Mouse (Mus musculus) thymus, postnatal 4 days (tissue): ENCODE measurements around the gene Mcoln3.
A peak's percentile ranks its signal among the peaks of the same experiment; 100 is the strongest.

Experiments
- DNase-seq: peaks from one replicate; pipeline ENCODE4 v3.0.0; 2021

Mcoln3 gene

DNA sequence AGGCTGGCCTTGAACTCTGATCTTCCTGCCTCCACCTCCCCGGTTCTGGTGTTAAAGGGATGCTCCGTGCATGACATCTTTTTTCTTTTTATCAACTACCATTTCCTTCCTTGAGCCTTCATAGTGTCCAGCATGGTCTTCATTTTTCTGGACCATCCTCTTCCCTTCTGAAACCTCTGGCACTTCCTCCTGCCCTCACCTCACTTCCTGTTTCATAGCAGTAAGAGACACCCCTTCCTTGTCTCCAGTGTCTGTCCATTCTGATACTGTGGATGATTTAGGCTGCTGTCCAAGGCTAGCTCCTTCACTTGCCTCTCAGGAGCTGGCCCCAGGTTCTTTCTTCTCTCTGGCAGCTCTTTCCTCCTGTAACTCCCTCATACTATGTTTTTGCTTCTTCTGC lies 18.2 kb downstream of the Mcoln3 start:
- DNase-seq: no peak

DNA sequence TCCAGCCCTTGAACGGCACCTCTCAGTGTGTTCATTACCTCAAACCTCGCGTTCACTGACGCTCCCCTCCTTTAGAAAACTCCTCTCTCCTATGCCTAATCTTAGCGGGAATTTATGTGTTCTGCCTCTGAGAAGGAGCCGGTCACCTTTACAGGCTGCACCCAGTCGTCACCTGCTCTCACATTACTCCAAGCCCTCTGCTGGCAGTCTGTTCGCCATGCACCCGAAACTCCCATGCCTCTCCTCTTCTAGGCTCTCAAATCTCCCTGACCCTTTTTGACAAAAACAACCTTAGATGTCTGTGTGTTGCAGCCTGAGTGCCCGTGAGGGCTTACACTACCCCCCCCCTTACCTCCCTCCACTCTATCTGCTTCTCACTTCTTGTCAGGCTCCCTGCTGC lies 19.2 kb downstream of the Mcoln3 start:
- DNase-seq: peak; percentile 65

DNA sequence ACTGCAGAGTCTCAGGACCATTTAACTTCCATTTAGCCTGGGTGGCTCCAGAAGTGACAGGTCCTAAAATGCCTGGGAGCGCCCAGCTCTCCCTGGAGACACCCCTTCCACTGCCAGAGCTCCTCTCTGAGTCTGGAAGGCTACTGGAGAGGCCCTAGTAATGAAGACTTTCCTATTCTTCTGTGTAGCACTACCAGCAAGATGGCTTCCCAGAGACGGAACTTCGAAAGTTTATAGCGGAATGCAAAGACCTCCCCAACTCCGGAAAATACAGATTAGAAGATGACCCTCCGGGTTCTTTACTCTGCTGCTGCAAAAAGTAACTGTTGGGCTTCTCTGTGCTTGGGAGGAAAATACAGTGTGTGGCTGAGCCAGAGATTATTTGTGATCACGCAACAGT lies 23.0 kb downstream of the Mcoln3 start:
- no peak for DNase-seq

DNA sequence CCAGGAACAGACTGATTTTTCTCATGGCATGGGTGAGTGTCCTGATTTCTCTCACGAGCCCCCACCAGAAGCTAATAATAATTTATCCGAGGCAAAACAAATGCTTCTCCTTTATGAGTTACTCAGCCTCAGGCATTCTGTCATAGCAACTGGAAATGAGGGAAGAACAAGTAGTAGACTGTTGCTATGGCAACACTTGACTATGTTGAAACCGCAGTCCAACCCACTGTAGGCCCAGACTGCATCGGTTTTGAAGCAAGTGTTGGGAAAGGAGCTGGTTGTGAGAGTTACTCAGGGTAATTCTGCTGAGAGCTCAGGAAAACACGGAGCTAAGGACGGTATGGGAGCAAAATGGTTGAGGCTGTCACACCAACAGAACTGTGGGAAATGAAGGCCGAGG lies 25.3 kb downstream of the Mcoln3 start:
- no peak for DNase-seq

DNA sequence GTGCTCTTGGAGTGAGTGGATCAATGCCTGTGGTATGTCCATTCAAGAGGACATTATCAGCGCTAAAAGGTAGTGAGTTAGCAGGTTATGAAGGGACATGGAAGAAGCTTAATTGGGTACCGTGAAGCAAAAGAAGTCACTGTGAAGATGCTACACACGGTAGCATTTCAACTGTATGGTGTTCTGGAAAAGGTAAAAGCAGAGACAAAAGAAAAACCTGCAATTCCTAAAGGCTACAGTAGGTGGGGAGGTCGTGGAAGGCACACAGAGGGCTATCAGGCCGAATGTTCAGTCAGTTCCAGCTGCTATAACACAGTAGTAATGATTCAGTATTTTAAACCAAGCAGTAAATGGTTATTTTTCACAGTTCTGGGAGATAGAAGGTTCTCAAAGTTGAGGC lies 28.3 kb downstream of the Mcoln3 start:
- no peak for DNase-seq

DNA sequence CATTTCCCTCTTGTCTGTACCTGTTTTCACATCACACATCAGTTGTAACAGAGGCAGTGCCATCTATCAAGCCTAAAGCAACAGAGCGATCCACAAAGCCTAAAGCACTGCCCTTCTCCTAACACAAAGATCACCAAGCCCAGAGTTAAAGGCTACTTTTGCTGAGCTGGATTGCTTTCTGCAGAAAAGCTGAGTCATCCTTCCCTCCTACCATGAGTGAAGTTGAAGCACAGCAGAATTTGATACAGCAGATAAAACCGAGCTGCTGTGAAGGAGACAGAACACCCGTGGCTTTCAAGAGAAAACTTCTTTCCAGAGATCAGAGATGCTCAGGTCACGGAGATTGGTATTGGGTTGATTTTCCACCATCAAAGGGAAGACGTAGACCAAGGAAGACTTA lies 28.9 kb downstream of the Mcoln3 start:
- no peak for DNase-seq

DNA sequence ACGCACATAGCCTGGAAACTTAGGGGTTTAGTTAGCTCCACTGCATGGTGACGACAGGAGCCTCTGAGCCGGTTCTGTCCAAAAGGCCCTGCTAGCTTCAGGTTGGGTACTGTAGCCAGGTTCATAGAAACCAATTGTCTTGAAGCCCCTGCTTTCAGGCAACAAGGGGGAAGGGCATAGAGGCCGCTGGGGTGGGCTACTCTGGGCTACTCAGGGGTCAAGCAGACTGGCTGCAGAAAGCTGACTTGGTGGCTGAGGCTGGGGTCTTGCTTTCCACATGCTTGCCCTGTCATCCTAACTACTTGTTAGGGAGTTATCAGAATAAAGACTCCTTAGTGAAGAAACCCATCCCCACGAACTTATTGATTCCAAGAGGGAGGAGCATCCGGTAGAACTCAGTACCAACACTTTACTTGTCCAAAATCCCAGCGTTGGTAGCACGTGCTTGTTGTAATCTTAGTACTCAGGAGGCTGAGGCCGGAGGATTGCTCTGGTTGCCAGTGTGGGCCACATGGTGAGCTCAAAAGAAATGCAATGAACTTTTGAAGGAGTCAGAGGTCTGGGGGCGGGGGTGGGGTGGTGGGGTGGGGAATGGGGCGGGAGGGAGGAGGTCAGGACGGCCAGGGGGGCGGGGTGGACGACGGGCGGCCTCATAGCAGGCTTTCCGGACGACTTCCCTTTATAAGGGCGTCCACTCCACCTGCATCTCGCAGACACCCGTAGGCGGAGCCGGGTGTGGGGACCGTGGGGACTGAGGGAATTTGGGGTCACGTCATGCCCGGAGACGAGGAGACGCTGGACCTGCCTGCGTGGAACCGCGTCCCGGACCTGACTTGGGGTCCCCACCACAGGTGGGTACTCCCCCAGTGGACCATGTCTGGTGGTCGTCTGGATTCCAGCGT lies 32.2 kb downstream of the Mcoln3 start, which contains the start of gene Mcoln2:
Gene Mcoln2 (plus strand): TSS at position 678 of the 902 bp plus-strand sequence.
- peak; percentile 59 for DNase-seq

DNA sequence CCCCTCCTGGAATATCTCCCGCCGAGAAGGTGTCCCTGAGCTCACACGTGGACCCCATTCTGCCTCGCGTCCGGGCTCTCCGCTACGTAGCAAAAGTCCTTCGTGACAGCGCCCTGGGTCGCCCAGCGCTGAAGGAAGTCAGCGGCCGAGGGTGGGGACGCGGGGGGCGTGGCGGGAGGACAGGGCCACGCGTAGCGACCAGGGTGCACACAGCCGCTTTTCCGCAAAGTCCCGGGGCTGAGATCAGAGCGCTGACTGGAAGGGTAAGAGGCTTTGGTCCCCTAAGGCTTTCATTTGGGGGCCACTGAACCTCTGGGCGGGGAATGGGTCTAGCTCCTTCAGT lies 32.8 kb downstream of the Mcoln3 start:
- DNase-seq: peak; percentile 79

DNA sequence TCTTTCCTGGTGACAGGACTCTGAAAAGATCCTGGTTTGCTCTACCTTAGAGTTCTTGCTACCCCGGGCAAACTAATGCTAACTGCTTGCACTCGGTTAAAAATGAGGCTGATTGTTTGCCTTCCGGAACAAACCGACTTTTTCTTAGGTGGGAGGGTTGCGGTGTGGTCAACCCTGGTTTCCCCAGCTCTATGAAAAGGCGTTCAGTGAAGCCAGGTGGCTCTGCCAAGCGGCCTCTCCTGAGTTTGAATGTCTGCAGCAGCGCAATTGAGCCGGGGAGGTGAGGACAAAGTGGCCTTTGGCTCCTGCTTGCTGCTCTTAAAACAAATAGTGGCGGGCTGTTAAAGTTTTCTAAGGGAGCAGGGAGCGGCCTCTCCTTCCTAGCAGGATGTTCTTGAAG lies 33.3 kb downstream of the Mcoln3 start:
- peak; percentile 66 for DNase-seq

DNA sequence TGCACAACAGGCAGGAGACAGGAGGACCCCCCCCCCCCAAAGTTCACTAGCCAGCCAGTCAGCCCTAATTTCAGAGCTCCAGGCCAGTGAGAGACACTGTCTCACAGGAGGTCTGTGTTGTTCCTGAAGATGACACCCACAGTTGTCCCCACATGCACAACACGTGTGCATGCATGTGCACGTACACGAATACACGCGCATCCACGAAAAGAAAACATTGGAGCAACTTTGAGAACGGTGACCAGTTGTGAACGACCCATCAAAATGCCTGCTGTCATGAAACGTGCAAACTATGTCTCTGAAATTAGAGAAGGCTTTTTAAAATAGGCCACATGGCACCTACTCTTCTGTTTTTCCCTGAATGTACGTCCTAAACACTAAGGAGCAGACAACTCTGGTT lies 34.1 kb downstream of the Mcoln3 start:
- DNase-seq: no peak

DNA sequence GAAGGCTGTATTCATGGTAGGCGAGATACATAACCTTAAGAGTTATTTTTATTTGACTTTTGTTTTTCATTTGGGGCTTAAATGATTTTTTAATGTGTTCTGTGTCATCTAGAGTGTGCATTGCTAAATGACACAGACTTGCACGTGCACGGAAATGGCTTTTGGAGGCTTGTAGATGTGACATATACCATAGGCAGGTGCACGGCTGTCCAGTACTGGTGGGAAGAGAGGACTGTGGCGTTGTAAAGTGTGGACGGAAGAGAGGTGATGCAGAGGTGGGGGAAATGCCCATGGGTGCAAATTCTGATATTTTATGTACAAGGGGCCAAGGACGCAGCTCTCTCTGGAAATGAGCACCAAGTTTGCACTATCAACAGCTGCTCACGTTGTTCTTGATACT lies 34.5 kb downstream of the Mcoln3 start:
- no peak for DNase-seq

DNA sequence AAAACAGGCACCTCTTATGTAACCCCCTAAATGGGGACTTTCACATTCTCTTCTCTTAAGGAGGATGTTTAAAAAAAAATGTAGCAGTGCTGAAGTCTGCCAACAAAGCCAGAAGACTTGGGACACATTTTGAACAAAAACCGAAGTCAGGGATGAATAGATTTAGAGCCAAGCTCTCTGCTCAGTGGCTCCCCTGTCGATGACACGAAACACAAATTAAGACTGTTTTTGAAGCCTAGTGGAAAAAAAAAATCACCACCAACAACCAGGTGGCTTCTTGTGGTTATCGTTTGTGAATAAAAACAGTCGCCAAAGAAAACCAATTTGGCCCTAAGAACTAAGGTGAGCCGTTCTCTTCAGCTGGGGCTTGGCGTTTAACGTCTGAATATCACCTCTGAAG lies 35.1 kb downstream of the Mcoln3 start:
- peak; percentile 53 for DNase-seq

DNA sequence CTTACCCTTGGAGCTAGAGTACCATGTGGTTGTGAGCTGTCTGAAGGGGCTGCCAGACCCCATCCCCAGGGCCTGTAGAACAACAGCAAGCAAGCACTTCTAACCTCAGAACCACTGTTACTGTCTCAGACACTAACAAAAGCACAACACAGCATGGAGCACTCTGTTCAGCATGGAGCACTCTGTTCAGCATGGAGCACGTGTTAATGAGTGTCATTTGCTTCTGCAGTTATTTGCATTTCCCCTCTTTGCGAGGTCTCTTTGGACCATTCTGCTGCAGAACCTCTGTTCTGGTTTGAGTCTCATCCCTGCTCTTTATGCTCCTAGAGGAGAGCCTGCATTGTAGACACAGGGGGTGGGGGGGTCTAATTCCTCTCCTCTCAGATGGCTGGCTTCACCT lies 35.7 kb downstream of the Mcoln3 start:
- no peak for DNase-seq

DNA sequence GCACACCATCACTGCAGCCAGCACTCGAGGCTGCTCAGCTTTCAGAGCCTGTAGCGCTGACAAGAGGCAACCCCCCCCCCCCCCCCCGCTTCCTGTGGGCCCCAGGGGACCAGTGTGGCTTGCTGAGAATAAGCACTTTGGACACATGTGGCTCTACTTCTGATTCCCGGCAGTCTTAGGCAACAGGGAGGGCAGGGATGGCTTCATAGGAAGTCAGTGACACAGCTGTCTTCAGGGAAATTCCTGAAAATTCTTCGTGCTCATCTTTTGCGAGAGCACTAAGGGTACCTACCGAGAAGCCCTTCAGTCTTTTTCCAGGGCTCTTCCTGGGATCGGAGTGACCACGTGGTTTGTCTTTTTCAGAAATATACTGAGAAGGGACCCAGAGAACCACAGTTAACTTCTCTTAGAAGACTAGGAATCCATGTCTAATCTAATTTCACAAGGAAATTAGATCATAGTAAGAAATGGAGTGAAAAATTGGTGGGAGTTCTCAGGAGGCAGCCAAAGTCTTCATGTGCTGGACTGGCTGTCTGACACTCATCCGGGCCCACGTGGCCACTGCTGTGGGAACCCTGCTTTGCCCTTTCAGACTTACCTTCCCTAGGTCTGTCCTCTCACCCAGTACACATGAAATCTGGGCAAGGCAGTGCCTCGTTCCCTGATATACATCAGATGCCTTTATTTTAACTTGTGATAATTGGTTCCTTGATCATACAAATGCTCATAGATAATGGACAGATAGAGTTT lies 36.8 kb downstream of the Mcoln3 start:
- no peak for DNase-seq

DNA sequence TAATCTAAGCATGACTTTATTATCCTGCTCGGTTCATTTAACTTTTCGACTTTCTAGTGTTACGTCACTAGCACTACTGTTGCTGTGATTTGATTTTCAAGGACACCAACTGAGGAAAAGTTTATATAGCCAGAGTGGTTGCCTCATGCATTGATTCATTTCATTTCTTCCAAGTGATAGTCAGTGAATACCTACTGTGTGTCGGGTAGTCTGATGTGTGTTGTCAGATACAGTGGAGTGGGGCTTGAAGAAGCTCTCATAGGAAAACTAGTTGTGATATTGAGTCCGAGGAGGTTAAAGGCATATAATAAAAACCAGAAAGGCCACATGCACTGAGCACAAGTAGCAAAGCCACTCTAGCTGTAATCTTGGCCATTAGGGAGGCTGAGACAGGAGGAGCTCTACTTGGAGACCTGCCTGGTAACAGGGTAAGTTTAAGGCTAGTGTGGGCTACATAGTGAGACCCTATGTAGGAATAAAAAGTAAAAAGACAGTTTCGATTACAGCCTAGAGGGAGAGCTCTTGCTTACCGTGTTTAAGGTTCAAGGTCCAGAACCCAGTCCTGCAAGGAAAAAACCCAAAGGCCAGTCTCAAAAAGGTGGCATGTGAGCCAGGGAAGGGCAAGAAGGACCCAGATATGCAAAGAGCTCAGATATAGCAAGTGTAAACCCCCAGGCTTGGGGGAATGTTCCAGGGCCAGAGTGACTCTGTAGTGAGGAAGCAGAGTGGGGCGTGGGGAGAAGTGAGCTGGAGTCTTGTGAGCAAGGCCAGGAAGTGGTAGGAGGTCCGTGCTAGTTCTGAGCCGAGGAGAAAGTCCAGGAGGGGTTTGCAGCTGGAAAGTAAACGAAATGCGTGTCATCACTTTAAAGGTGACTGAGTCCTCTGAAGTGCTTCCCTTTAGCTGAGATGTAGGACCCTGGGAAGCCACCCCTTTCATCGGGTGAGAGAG lies 38.7 kb downstream of the Mcoln3 start:
- DNase-seq: peak; percentile 39

DNA sequence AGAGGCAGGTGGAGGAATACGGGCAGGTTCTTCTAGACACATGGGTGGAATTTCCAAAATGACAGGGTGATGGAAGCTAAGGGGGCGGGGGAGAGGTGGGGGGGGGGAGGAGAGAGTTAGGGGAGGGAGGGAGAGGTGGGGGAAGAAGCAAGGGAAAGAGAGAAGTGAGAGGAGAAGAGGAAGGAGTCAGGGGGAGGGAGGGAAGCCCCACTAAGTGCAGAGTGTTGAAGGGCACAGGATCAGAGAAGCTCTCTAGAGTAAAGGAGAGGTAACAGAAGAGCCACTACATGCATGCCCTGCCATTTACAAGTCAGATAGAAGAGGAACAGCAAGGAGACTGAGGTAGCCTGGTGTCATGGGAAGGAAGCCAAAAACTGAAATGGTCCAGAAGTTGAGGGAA lies 39.6 kb downstream of the Mcoln3 start:
- no peak for DNase-seq

DNA sequence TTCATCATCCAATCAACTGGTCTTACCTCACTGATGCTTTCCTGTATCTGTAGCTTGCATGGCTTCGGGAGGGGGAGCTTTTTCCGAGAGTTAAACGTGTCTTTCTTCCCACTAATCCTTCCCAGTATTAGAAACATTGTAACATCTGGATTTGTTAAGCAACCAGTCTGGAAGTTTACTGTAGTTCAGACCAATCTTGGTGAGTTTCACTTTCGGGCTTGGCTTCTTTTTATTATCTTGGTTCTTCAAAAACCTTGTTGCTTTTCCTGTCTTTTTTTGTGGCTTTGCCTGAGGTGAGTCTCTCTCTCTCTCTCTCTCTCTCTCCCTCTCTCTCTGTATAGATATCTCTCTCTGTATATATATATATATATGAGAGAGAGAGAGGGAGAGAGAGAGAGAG lies 40.8 kb downstream of the Mcoln3 start:
- DNase-seq: no peak

DNA sequence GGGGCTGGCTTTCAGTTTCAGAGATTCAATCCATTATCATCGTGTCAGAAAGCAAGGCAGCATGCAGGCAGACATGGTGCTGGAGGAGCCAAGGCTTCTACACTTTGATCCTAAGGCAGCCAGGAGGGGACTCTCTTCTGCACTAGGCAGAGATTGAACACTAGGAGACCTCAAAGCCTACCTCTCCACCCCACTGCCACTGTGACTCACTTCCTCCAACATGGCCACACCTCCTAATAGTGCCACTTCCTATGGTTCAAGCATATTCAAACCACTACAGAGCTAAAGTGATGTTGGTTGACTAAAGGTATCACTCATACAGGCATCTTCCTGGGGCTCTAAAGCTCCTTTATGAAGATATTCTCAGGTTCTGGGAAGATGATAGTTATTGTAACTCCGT lies 42.1 kb downstream of the Mcoln3 start:
- no peak for DNase-seq

DNA sequence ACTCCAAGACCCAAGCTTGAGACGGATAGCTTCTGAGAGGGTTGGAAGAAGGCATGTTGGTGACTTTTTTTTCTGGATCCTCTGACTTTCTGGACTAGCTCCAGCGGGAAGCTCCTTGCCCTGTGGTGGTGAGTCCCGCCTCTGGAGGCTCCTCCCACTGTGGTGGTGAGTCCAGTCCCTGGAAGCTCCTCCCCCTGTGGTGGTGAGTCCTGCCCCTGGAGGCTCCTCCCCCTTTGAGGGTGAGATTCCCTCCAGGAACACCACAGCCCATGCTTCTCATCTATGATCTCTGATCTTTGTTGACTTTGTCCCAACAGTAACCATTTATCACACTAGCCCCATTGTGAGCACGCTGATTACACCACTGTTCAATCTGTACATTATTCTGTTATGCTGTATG lies 44.9 kb downstream of the Mcoln3 start:
- DNase-seq: no peak

DNA sequence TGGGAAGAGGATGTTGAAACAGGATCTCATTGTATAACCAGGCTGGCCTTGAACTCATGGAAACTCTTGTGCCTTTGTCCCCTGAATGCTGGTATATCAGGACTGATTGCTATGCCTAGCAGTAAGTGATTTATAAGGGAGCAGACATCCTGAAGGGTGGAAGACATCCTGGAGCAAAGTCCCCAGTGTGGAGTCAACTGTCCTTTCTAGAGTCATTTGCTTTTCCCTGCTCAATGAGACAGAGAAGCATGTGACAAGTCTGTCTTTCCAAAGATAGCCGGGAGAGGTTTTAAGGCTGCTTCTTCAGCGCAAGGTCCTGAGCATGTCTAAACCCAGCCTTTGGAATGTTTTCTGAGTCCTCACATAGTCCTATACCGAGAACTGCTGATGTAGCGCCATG lies 52.1 kb downstream of the Mcoln3 start:
- DNase-seq: no peak

DNA sequence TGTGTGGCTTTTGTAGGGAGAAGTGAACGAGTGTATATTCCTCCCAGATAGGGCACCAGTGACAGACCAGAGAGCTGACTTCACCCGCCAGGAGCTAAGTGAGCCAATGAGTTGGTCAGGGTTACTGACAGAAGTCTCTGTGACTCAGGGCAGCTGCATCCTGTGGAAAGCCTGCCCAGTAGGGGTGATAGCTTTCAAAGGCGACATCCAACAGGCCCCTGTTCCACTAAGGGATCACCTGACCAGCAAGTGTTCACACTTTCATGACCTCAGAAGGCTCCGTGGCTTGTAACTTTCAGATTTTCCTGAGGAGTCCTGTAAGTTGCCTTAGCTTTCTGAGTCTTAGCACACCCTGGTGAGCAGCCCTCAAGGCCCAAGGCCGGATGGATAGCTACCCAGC lies 55.8 kb downstream of the Mcoln3 start:
- DNase-seq: no peak

DNA sequence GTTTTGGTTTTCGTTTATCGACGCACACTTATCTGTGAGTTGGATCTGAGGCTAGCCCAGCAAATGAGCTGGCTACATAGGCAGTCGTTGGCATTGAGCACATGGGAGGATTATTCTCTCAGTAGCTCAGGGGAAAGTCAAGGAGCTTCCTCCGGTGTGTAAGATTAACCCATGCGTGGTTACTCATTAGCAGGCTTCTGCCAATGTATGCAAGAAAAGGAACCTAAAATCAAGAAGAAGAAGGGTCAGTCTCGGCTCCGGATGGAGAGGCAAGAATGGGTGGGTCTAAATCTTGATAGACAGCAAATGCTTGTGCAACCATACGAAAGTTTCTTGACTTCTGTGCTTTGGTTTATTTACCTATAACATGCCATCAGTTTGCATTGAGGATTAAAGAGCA lies 57.0 kb downstream of the Mcoln3 start:
- DNase-seq: no peak

DNA sequence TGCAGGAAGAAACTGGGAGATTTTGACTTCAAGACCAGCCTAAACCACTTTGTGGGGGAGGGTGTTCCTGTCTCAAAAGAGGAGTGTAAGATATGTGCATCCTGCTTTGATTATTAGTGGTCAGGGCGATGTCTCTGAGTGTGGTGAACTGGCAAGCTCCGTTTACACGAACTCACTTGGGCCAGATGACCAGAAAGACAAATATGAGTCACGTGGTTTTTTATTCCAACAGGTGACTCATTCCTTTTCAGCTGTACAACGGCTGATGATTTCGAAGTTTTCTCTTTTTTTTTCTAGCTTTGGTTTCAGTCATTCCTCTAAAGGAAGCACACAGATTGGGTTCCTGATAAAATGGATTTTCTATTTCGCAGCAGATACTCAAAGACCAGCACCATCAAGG lies 60.0 kb downstream of the Mcoln3 start:
- DNase-seq: no peak
